Mouse (Mus musculus): ENCODE measurements around the gene Prpf8.

Prpf8 gene

GRCm38 (mm10) chr11:75459751-75460102, 26.9 kb upstream of the Prpf8 start:
- DNase-seq (ENCODE audit: low spot score in 2 of 2) = no peak

GRCm38 (mm10) chr11:75460103-75460843, 26.3 kb upstream of the Prpf8 start:
- peak; percentile 86 for DNase-seq (ENCODE audit: low spot score in 2 of 2)

GRCm38 (mm10) chr11:75460844-75461742, 25.5 kb upstream of the Prpf8 start, which contains the start of gene Tlcd2:
TSS of gene Tlcd2 (plus strand) at chr11:75461715.
- DNase-seq (ENCODE audit: low spot score in 2 of 2) = peak; percentile 99 to 100

- DNase-seq (ENCODE audit: low spot score in 2 of 2) = no peak
Observed at GRCm38 (mm10) chr11:75461743-75462252, 24.8 kb upstream of the Prpf8 start.

- peak; percentile 80 to 85 for DNase-seq (ENCODE audit: low spot score in 2 of 2)
Observed at GRCm38 (mm10) chr11:75462253-75462783, 24.3 kb upstream of the Prpf8 start.

- DNase-seq (ENCODE audit: low spot score in 2 of 2) = peak; percentile 90 to 94
Observed at GRCm38 (mm10) chr11:75462865-75463336, 23.7 kb upstream of the Prpf8 start.

GRCm38 (mm10) chr11:75463624-75464023, 23.0 kb upstream of the Prpf8 start:
- DNase-seq (ENCODE audit: low spot score in 2 of 2) = no peak

- no peak for DNase-seq (ENCODE audit: low spot score in 2 of 2)
Observed at GRCm38 (mm10) chr11:75464417-75464816, 22.2 kb upstream of the Prpf8 start.

GRCm38 (mm10) chr11:75465051-75465450, 21.6 kb upstream of the Prpf8 start:
- no peak for DNase-seq (ENCODE audit: low spot score in 2 of 2)

- DNase-seq (ENCODE audit: low spot score in 2 of 2) = no peak
Observed at GRCm38 (mm10) chr11:75466731-75467505, 19.7 kb upstream of the Prpf8 start.

GRCm38 (mm10) chr11:75467512-75468215, 19.0 kb upstream of the Prpf8 start:
- peak; percentile 67 to 69 for DNase-seq (ENCODE audit: low spot score in 2 of 2)

GRCm38 (mm10) chr11:75468410-75468809, 18.2 kb upstream of the Prpf8 start:
- DNase-seq (ENCODE audit: low spot score in 2 of 2) = no peak

GRCm38 (mm10) chr11:75469261-75469660, 17.4 kb upstream of the Prpf8 start:
- no peak for DNase-seq (ENCODE audit: low spot score in 2 of 2)

GRCm38 (mm10) chr11:75470675-75471074, 15.9 kb upstream of the Prpf8 start:
- DNase-seq (ENCODE audit: low spot score in 2 of 2) = no peak

- no peak for DNase-seq (ENCODE audit: low spot score in 2 of 2)
Observed at GRCm38 (mm10) chr11:75472469-75473081, 14.0 kb upstream of the Prpf8 start.

GRCm38 (mm10) chr11:75473376-75473775, 13.2 kb upstream of the Prpf8 start:
- no peak for DNase-seq (ENCODE audit: low spot score in 2 of 2)

- no peak for DNase-seq (ENCODE audit: low spot score in 2 of 2)
Observed at GRCm38 (mm10) chr11:75486192-75486591, 424 bp upstream of the Prpf8 start.

- no peak for DNase-seq (ENCODE audit: low spot score in 2 of 2)
Observed at GRCm38 (mm10) chr11:75487496-75487895, 880 bp downstream of the Prpf8 start.

- DNase-seq (ENCODE audit: low spot score in 2 of 2) = no peak
Observed at GRCm38 (mm10) chr11:75494296-75495049, 7.9 kb downstream of the Prpf8 start.

GRCm38 (mm10) chr11:75498126-75498525, 11.5 kb downstream of the Prpf8 start:
- DNase-seq (ENCODE audit: low spot score in 2 of 2) = no peak
